Mouse (Mus musculus): ENCODE measurements around the gene Arhgap15. TPM values are rescaled to one million over a fixed set of nuclear protein-coding genes. Genes with fewer than 3 reads are reported as not detected.
A peak's percentile ranks its signal among the peaks of the same experiment; 100 is the strongest.

Arhgap15 gene
- total RNA-seq, 2 experiments from 2014 or later, result 0.82 to 1.0 TPM

GRCm38 (mm10) chr2:44334517-44334916, 585.9 kb downstream of the Arhgap15 start:
- intact Hi-C loops (cut with DNase I), result no loop called here
- peak in 1 of 2 experiments; percentile 24 for DNase-seq

- no peak for DNase-seq
- intact Hi-C loops (cut with DNase I), result no loop called here
Observed at GRCm38 (mm10) chr2:44336720-44337354, 588.2 kb downstream of the Arhgap15 start.

- intact Hi-C loops (cut with DNase I), result no loop called here
- no peak for DNase-seq
Observed at GRCm38 (mm10) chr2:44338467-44338866, 589.8 kb downstream of the Arhgap15 start.

- intact Hi-C loops (cut with DNase I), result no loop called here
- DNase-seq, result no peak
Observed at GRCm38 (mm10) chr2:44341091-44341571, 592.5 kb downstream of the Arhgap15 start.

GRCm38 (mm10) chr2:44344861-44345260, 596.2 kb downstream of the Arhgap15 start:
- intact Hi-C loops (cut with DNase I), result no loop called here
- DNase-seq, result no peak

GRCm38 (mm10) chr2:44345325-44345945, 596.8 kb downstream of the Arhgap15 start:
- intact Hi-C loops (cut with DNase I), result no loop called here
- DNase-seq, result no peak

GRCm38 (mm10) chr2:44346184-44346583, 597.6 kb downstream of the Arhgap15 start:
- DNase-seq, result no peak
- intact Hi-C loops (cut with DNase I), result no loop called here

- intact Hi-C loops (cut with DNase I), result no loop called here
- DNase-seq, result no peak
Observed at GRCm38 (mm10) chr2:44347781-44348180, 599.2 kb downstream of the Arhgap15 start.

GRCm38 (mm10) chr2:44349101-44349500, 600.5 kb downstream of the Arhgap15 start:
- intact Hi-C loops (cut with DNase I), result no loop called here

GRCm38 (mm10) chr2:44352885-44353284, 604.3 kb downstream of the Arhgap15 start:
- intact Hi-C loops (cut with DNase I), result no loop called here
- no peak for DNase-seq

More at GRCm38 (mm10) chr2:44349101-44349500, 600.5 kb downstream of the Arhgap15 start:
- DNase-seq, result no peak

GRCm38 (mm10) chr2:44353594-44353993, 605.0 kb downstream of the Arhgap15 start:
- DNase-seq, result no peak
- intact Hi-C loops (cut with DNase I), result no loop called here

GRCm38 (mm10) chr2:44354786-44355185, 606.2 kb downstream of the Arhgap15 start:
- no peak for DNase-seq
- intact Hi-C loops (cut with DNase I), result no loop called here

GRCm38 (mm10) chr2:44355316-44355715, 606.7 kb downstream of the Arhgap15 start:
- intact Hi-C loops (cut with DNase I), result no loop called here
- DNase-seq, result peak; percentile 17 to 18

GRCm38 (mm10) chr2:44356248-44356886, 607.7 kb downstream of the Arhgap15 start:
- intact Hi-C loops (cut with DNase I), result no loop called here

GRCm38 (mm10) chr2:44356887-44357251, 608.2 kb downstream of the Arhgap15 start:
- no peak for DNase-seq
- intact Hi-C loops (cut with DNase I), result no loop called here

More at GRCm38 (mm10) chr2:44356248-44356886, 607.7 kb downstream of the Arhgap15 start:
- no peak for DNase-seq

GRCm38 (mm10) chr2:44380225-44380624, 631.6 kb downstream of the Arhgap15 start:
- intact Hi-C loops (cut with DNase I), result no loop called here
- DNase-seq, result no peak

GRCm38 (mm10) chr2:44384541-44384940, 635.9 kb downstream of the Arhgap15 start:
- intact Hi-C loops (cut with DNase I), result no loop called here
- no peak for DNase-seq

GRCm38 (mm10) chr2:44389556-44389955, 640.9 kb downstream of the Arhgap15 start:
- intact Hi-C loops (cut with DNase I), result no loop called here
- DNase-seq, result no peak

GRCm38 (mm10) chr2:44393789-44394188, 645.2 kb downstream of the Arhgap15 start:
- no peak for DNase-seq
- intact Hi-C loops (cut with DNase I), result no loop called here

- no peak for DNase-seq
- intact Hi-C loops (cut with DNase I), result no loop called here
Observed at GRCm38 (mm10) chr2:44394956-44395501, 646.4 kb downstream of the Arhgap15 start.

- DNase-seq, result no peak
- intact Hi-C loops (cut with DNase I), result no loop called here
Observed at GRCm38 (mm10) chr2:44395577-44395976, 647.0 kb downstream of the Arhgap15 start.

Data from heart, postnatal 10 days (tissue).